Mouse (Mus musculus): ENCODE measurements around the gene Grrp1.
"Not testable (repeated sequence)": the region's sequence is repeated elsewhere in the genome, so short reads cannot be mapped to it uniquely, and the experiment has no call there.

Grrp1 gene

DNA sequence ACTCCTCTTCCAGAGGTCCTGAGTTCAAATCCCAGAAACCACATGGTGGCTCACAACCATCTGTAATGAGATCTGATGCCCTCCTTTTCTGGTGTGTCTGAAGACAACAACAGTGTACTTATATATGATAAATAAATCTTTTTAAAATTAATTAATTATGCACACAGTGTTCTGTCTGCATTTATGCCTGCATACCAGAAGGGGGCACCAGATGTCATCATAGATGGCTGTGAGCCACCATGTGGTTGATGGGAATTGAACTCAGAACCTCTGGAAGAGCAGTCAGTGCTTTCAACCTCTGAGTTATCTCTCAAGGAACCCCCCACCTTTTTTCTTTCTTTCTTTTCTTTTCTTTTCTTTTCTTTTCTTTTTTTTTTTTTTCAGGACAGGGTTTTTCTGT lies 15.7 kb upstream of the Grrp1 start:
- DNase-seq (ENCODE audit: low spot score in 2 of 2) = not testable (repeated sequence)

DNA sequence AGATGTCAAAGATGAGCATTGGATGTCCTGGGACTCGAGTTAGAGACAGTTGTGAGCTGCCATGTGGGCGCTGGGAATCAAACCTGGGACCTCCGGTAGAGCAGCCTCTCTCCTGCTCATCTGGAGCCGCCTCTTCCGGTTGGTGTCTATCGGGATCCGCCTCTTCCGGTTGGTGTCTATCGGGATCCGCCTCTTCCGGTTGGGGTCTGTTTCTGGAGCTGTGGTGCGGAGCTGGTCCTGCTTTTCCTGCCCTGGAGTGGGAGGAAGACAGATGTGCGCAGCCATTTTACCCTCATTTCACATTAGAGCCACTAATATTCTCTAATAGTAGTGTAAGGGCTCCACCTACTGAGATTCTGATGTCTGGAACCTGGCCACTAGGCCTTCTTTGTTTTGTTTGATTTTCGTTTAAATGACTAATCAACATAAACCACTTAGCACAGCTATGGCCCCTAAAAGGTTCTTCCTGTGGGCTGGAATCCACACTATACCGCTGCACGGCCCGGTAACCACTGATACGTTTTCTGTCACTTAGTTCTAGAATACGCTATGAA lies 14.3 kb upstream of the Grrp1 start:
- no peak for DNase-seq (ENCODE audit: low spot score in 2 of 2)

DNA sequence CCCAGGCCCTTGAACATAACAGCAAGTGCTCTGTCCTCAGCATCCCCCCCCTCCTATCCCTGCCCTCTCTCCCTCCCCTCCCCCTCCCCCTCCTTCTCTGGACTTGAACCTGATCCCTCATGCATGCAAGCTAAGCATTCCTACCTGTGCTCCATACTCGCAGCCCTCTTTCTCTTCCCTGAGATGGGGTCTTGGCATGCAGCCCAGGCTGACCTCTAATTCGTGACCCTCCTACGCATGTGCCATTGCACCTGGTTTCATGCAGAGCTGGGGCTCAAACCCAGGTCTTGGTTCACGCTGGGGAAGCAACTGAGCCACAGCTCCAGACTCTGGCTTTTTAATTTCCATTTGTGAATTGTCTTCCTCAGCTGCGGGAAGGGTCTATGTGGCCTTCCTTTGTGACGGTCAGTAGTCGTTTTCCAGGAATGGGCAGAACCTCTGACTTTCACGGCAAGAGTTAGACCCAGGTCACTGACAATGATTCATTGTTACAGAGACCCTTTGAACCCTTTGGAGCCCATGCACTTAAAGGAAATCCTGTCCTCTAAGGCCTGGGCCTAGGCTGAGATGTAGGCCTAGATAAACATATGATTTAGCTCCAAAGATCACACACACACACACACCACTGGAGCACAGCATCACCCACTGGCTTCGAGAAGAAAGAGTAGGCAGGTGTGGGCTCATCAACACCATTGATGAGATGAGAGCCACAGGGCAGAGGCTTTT lies 12.1 kb upstream of the Grrp1 start:
- no peak for DNase-seq (ENCODE audit: low spot score in 2 of 2)

DNA sequence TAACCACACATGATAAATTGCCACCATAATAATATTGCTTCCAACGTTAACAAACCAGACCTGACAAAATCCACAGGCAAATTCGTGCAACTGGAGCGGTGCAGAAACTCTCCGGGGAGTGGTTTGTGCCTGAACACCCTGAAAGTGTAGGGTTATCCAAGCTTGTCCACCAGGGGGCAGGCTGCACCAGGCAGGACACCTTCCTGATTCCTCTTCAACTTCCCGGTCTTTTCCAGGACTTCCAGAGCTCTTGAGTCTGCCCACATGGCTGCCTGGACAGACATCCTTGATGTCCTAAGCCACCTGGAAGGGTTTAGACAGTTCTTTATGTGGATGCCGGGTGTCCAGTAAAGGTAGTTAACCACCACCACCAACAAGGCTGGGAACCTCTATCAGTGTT lies 9.3 kb upstream of the Grrp1 start:
- DNase-seq (ENCODE audit: low spot score in 2 of 2) = no peak

DNA sequence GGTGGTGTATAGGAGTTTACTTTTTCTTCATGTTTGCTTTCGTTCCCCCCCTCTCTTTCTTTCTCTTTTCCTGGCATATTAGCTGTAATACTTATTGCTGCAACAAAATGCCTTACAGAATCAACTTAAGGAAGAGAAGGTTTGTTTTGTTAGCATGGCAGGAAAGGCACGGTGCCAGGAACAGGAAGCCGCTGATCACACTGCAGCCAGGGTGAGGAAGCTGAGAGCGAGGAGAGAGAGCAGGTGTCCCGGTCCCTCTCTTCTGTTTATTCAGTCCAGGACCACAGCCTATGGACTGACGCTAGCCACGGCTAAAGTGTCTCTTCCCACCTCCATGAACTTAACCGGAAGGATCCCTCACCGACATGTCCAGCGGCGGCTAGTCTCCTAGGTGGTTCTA lies 4.4 kb upstream of the Grrp1 start:
- no peak for DNase-seq (ENCODE audit: low spot score in 2 of 2)

DNA sequence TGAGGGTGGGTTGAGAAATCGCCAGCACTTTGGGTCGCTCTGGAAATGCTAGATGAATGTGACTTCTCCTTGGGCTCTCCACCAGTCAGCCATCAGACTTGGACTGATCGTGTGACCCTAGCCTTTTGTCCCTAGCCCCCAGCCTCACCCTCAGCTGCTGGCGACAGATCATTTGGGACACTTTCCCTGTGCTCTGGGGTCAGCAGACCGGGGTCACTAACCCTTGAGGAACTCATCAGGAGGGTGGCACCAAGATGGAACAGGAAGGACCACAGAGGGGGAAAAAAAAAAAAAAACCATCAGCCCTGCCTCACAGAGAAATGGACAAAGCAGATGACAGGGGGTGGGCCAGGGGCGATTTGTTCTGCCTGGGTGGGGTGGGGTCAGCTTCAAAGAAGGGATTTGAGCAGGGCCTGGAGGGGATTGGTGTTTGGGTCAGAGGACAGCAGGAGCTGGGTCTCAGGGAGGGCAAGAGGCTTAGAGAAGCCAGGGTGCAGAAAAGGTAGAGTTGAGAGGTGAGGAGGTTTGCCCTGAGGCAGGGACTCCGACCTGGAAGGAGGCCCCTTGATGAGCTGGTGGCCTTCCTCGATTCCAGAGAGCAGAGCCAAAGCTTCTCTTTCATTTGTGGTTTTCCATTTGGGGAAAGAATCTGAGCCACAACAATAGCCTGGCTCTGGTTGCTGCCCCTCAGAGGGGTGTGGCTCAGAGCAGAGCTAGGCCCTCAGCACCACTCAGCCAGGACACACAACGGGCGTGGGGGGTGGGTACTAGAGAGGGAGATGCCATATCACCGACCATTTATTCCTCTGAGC lies 3.5 kb upstream of the Grrp1 start:
- no peak for DNase-seq (ENCODE audit: low spot score in 2 of 2)

DNA sequence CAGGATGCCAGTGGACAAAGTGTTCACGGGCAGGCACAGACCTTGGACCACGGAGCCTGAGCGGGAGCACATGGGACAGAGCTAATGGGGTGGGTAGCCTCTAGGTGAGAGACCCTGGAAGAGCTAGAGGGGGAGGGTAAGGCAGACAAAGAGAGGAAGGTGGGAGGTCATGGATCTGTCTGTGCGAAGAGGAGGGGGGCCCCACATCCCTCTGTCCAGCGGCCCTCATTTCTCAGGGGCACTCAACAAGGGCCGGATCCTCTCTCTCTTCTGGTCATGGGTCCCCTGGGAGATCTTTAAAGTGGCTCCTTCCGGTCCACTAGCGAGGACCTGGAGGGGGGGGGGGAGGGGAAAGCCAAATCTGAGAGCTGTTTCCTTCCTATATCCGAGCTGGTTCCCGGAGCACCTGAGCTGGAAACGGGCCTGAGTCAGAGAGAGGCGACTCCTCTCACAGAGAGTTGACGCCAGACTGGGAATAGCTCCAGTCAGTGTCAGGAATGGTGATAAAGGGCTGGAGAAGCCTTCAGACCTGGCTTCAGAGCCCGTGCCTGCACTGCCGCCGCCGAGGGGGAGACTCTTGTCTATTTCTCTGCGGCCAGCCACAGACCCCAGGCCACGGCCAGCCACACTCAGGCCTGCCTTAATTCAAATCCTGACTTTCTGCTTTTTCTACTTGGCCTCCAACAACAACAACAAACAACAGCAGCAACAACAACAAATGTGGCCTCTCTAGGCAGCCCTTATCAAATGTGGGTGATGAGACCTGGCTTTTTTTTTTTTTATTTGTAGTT lies 2.7 kb upstream of the Grrp1 start:
- DNase-seq (ENCODE audit: low spot score in 2 of 2) = no peak

DNA sequence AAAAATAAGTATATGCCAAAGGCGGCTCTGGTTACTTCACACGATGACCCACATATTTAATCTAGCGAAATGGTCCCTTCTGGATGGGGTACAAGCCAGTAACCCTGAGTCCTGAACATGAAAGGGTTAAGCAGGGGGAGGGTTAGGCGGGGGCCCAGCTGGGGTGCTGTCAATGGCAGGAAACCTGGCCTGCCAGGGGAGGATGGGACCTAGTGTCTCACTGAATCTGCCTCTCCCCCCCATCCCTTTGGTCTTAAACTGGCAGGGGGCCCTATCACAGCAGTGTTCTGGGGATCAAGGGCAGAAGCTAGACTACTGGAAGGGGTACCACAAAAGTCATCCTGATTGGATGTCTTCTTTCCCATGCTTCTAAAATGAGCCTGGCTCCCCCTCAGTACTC lies 1.9 kb upstream of the Grrp1 start:
- DNase-seq (ENCODE audit: low spot score in 2 of 2) = no peak

DNA sequence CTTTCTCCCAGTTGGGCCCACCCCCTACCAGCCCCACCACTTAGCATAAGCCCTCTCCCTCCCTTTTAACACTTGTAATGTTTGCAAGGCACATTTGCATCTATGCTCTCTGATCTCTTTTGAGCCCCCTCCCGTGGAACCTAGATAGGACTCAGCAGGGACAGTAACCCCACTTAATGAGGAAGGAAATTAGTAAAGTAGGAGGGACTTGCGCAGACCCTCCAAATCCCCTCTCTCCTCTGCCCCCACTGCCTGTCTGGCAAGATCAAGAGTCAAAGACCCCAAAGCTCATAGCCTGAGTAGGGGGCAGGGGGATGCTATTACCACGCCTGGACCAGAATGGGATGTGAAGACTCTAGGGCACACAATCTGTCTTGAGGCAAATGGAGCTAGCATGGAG lies 929 bp upstream of the Grrp1 start:
- no peak for DNase-seq (ENCODE audit: low spot score in 2 of 2)

DNA sequence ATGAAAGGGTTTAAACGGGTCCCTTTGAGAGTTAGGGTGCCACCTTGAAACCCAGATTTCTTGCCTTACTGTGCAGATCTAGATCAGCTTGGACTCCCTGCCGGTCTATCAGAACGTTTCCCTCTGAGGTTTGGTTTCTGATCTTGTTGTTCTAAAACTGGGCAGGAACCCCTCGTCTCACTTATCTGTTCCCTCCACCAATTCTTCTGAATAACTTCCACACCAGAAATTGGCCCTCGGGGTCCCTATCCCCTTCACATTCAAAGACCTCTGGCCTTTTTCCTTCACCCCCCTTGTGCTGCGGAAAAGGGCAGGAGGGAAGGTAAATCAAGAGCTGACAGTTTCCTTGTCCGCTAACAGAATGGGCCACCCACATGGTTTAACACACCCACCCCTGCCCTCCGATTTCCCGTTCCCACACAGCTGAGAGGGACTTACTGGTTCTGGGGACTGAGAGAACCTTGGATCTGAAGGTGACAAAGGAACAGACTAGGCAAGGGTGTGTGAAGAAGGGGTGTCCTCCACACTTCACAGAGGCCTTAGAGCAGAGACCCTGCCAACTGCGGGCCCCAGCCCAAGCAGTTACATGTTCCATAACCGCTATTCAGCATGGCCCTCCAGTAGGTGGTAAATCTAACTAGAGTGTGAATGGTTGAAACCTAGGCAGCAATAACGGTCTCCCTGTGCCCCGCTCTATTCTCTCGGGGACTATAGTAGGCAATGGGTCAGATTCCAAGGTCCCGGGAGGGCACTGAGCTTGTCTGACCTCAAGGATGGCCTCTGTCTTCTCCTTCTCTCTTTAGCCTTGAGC lies 790 bp downstream of the Grrp1 start:
- no peak for DNase-seq (ENCODE audit: low spot score in 2 of 2)

DNA sequence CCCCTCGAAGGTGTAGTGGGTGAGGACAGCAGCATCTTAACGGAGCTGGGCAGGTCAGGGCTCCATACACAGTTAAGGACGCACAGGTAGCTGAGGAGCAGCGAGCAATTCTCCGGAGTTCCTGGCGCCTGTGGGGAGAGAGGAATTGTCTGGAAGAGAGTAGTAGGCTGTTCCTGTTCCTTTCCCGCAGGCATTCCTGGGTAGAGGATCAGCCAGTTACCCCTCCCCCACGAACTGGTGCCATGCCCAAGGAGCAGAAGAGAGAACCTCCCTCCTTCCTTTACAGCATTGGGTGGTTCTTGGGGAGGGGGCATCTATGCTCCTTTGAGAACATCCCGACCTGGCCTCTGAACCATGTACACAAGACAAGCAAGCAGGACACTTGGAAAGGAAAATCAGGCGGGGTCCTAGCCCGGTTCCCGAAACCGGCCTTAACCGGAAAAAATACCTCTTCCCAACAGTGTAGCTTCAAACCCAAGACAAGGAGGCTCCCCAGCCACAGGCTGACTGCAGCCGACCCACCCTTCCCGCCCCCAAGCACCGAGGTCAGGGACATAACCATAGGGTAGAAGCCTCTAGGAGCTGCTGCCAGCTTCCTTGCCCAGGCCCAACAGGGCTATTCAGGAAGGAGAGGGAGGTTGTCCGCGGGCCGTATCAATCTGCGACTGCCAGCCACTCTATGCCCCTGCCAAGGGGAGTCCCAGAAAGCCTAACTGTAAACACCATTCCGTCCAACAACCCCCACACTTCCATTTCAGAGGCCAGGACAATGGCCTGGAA lies 1.6 kb downstream of the Grrp1 start:
- DNase-seq (ENCODE audit: low spot score in 2 of 2) = no peak

DNA sequence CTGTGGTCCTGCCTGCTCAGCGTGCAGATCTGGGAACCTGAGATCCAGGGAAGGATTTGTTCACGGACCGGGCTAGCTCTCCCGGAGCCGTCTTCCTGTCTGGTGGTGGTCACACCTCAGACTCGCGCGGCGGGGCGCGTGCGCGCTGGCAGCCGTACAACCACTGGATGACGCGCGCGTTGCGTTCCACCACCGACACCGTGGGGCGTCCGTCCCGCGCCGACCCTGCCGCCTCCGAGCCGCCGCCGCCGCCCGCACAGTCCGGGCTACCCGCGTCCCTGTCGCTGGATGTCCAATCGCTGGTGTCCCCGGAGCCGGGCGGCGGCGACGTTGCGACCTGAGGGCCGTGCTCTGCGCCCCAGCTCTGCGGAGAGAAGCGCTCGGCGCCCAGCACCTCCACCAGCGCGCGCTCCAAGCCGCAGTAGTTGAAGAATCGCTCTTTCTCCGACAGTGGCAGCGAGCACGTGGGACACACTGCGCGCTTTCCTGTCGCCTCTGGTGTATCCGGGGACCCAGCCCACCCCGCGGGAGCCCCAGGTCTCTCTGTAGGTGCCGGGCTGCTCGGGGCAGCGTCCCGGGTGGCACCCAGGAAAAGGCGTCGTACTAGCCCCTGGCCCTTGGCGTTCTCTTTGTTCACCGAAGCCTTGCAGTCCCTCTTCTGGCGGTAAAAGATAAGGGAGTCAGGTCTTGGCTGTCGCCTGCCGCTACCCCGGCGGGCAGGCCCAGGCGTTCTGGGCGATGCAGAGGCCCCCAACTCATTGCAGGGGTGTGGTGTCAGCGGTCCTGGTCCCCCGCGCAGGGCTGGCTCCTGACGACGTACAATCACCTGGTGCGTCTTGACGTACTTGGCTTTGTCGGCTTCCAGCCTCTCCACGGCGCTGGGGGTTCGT lies 2.4 kb downstream of the Grrp1 start:
- peak in 1 of 2 experiments; percentile 34 for DNase-seq (ENCODE audit: low spot score in 2 of 2)

DNA sequence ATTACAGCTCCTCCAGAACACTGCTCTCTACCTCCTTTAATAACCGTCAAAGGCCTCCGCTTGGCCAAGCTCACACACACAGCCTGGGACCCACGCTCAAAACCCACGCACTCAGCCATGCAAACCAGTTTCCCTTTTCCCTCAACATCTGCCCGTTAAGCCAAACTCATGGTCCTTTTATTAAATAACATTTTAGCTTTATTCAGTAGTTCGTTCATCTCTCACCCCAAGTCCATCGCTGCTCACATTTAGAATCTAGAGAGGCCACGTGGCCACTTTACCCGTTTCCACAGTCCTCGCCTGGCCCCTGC lies 3.0 kb downstream of the Grrp1 start:
- no peak for DNase-seq (ENCODE audit: low spot score in 2 of 2)

DNA sequence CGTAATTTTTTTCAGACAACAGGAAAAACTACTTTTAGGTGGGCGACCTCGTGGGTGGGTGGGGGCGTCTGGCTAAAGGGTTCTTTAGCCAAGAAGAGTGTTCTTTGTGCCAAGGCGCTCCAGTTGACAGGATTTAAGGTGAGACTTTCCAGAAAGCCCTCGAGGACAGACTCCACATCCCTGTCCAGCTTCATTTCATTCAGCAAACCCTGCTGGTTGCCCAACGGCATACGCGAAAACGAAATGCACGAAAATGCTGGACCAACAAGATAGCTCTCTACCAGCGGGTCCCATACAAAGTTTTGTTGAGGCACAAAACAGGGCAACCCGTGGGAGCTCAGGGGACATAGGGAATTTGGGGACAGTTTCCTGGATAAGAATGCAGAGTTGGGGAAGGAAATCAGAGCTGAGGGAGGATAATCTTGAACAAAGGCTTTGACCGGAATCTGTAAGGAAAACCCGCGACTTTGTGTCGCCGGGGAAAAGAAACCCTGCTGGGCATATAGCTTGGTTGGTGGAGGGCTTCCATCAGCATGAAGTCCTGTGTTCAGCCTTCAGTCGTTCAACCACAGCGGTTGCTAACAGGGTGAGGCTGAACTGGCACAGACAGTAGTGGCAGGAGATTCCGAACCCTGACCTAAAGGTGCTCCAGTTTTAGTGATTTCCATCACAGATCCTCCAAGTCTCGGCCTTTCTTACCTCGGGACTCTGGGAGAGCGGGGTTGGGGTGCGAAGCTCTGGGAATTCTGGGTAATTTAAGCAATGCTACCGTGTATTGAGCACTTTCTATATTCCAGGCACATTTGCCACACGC lies 3.6 kb downstream of the Grrp1 start:
- DNase-seq (ENCODE audit: low spot score in 2 of 2) = no peak

DNA sequence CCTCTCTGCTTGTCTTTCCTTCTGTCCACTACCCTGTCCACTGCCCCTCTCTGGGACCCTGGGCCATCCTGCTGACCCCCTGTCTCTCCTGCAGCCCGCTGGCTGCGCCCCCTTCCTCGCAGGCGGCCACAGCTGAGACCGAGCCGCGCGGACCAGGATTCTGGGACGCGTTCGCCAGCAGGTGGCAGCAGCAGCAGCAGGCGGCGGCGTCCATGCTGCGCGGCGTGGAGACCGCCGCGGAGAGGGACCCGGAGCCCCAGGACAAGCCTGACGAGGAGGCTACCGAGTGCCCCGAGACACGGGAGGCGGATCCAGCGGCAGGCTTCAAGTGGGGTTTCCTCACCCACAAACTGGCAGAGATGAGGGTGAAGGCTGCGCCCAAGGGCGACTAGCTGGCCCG lies 4.3 kb downstream of the Grrp1 start:
- peak in 1 of 2 experiments; percentile 60 for DNase-seq (ENCODE audit: low spot score in 2 of 2)

DNA sequence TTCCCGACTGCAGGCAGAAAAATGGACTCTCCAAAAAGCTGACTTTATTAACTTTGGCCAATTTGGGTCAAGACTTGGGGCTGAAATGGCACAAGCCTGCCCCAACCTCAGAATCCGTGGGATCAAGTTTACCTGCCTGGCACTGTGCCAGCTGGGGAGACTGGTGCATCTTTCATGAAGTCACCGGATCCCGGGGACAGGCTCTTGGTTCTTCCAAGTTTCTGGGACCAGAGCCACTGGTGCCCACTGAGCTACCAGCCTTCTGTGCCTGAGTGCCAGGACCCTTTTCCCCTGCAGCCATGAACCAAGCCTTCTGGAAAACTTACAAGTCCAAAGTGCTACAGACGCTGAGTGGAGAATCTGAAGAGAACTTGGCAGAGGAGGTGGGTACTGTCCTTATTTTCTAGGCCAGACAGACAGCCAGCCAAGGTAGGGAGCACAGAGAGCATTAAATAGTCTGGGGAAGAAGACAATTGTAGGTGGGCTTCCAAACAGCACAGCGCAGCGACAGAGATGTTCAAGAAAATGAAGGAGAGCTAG lies 7.1 kb downstream of the Grrp1 start, which contains the start of gene Gm30191:
Gm30191 (plus strand) TSS at position 217 of the 540 bp plus-strand sequence.
- no peak for DNase-seq (ENCODE audit: low spot score in 2 of 2)

DNA sequence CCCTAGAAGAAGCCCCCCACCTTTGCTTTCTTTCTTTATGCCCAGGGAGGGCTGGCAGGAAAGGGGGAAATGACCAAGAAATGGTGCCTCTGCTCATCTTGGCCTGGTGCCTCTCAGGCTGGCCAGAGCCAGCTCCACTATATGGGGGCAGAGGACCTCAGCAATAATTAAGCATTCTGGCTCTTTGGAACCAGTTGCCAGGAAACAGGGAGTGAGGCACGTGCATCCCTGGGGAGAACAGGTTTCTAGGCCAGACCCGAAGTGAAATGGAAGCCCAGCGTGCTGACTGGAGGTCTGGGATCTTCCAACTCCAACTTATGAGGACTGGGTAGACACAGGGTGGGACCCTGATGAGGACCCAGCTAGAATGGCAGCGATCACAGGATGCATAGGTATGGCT lies 7.7 kb downstream of the Grrp1 start:
- no peak for DNase-seq (ENCODE audit: low spot score in 2 of 2)

DNA sequence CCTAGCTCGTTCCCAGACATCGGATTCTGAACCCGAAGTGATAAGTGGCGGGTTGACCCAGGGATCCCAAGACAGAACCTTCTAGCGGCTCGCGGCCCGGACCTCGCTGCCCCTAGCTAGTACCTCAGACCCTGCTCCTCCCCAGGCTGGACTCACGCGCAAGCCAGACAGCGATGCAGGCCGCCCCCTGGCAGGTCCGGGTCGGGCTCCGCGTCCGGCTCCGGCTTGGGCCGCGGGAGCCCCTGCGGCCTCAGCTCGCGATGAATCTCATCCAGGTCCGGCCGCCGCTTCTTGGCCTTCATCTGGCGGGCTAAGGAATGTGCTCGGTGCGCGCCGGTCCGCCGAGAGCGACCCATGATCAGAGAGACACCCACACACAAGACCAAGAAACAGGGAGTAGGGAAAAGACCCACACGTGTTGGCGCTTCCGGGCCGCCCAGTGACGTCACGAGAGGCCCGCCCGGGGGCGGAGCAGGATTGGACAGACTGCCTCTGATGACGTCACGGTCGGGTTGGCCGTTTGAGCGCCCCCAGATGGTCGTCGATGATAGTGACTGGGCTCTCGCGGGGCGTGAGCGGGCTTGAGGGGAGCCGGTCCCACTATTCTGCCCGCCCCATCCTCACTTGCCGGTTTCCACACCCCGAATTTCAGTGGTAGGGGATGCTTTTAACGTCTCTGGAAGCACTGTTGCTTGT lies 8.6 kb downstream of the Grrp1 start, which contains the start of gene Zfp593:
Zfp593 (minus strand) TSS at position 445 of the 696 bp plus-strand sequence.
- DNase-seq (ENCODE audit: low spot score in 2 of 2) = peak; percentile 89 to 95

All from frontal cortex, postnatal 14 days (tissue).